Mouse (Mus musculus) hematopoietic stem cell, adult 5-6 weeks (primary cell): ENCODE results near the gene Fbxl13. TPM values are rescaled to one million over a fixed set of nuclear protein-coding genes. Genes with fewer than 3 reads are reported as not detected.

ENCODE experiments used
- ATAC-seq, 2 experiments: fragments of 125-278 bp in 1 of 2; replicated peaks in 1 of 2; 2 replicates each; pipeline ENCODE4 v1.8.0; 2016 to 2017; ENCODE audit warnings: inconsistent platforms in 2 of 2, mild to moderate bottlenecking in 2 of 2, moderate number of reproducible peaks in 2 of 2, low read depth in 1 of 2, moderate TSS enrichment in 1 of 2; ENCODE audit not compliant: low FRiP score in 2 of 2, poor library complexity in 2 of 2, severe bottlenecking in 2 of 2, insufficient read depth in 1 of 2, low TSS enrichment in 1 of 2
- total RNA-seq: library from RNA; stranded (forward); fragments of 172-1452, 232-1000 nt; gene quantifications from 2 replicates; pipeline ENCODE4 v1.2.3, GENCODE M21; 2017

Gene Fbxl13
- total RNA-seq, 1 experiment from 2014 or later, result not detected

- no peak for ATAC-seq
Measured at GRCm38 (mm10) chr5:21505159-21505558, 140.3 kb downstream of the Fbxl13 start.

DNA sequence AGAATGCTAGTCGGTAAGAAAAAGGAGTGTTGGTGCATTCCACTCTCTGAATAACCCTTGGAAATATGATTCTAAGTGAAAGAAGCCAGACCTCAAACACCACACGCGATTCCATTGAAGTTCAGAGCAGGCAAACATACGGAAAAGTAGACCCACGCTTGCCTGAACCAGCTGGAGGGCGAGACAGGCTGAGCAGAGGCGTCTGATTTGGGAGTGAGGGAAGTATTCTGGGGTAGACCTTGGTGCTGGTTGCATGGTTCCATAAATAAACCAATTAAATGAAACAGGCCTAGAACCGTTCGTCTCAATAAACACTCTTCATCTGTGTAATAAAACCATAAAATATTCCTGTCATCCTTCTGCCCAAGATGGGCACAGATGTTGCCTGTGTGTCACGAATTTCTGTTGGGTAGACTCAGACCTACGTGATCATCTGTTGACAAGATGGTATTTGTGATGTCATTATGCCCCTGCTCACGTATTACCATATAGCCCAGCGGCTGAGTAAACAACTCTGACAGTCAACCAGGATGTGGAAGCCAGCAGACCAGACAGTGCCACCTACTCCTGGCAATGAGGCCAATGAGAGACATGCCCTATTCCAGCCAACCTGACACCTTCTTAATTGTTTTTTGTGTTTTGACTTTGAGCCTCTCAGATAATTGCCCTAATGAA is 142.4 kb downstream of the Fbxl13 start:
- no peak for ATAC-seq

- ATAC-seq, result no peak
Measured at GRCm38 (mm10) chr5:21500941-21501340, 144.5 kb downstream of the Fbxl13 start.

- no peak for ATAC-seq
Measured at GRCm38 (mm10) chr5:21500133-21500532, 145.3 kb downstream of the Fbxl13 start.

DNA sequence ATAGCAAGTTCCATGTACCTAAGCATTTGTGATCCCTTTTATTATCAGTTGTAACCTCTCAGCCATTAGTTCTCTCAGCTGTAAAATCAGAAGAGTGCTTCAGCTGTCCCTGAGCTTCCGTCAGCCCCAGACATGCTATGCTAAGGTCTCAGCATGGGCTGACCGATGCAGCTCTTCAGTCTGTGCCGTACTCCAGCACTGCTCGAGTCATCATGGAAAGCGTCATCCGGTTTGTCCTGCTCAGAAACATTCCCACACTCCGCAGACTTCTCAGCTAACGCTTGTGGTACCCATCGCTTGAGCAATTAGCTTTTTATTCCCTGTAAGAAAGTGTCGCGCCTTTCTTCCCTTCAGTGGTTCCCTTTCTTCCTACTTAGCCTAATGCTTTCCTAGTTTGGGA is 146.5 kb downstream of the Fbxl13 start:
- ATAC-seq, result no peak

DNA sequence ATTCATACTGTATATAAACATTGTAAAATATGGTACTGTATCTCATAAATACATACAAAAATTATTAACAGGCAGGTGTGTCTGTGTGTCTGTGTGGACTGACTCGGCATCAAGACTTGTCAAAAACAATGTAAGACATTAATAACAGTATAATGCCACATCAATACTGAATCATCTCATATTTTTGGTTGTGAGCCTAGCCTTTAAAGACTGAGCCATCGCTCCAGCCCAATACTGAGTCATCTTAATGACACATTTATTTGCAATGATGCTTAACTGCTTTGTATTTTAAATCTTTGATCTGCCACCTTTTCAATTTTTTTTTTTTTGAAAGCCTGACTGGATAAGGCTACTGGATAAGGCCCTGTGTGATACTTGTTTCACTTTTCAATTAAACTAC is 146.9 kb downstream of the Fbxl13 start:
- no peak for ATAC-seq

DNA sequence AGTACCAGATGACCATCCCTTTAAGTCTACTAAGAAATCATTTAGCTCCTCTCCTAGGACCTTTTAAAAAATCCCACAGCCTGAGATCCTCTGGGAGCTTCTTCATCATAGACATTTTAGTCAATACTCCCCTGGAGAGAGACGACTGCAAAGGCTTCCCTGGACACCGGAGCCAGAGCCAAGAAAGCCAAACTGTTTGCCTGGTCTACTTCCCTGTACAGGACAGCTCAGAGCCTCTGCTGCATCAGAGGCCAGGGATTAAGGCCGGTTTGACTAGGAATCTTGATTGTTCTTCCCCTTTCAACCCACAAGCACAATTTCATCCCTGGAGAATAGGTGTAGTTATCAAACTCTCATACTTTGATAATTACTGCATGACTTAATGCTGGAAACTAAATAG is 148.6 kb downstream of the Fbxl13 start:
- no peak for ATAC-seq

- no peak for ATAC-seq
Measured at GRCm38 (mm10) chr5:21496321-21496720, 149.1 kb downstream of the Fbxl13 start.

DNA sequence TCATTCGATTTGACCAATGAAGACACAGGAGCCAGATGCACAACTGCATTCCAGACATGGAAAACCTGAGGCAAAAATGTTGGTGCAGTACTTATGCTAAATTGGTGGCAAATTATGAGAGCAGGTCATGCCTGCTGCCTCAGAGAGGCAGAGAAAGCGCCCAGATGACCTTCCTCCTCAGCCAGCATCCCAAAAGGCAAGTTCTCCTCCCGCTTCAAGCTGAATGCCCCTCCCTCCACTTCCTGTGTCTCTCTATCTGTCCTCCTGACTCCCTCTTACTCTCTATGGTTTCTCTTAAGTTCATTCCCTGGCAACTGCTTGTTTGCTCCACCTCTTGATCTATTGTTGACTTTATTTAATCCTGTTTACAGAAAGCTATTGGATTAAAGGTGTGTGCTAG is 150.7 kb downstream of the Fbxl13 start:
- ATAC-seq, result no peak

GRCm38 (mm10) chr5:21493294-21493999 is 152.0 kb downstream of the Fbxl13 start:
- no peak for ATAC-seq

DNA sequence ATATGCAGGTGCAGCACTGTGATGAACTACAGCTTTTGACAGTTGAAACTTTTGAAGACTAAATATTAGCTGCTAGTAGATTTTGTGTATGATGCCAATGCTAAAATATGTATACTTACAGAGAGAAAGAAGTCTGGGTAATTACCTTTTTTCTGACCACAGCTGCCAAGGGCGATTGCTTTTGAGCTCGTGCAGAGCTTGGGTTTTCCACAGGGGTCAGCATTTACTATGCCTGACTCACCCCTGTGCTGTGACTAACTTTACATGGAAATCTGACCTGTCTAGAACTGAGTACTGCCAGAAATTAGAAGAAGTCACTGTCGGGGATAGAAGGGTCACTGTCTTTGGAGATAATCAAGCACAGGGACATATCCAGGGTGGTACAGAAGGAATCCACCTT is 153.2 kb downstream of the Fbxl13 start:
- ATAC-seq, result no peak

GRCm38 (mm10) chr5:21491469-21491868 is 154.0 kb downstream of the Fbxl13 start:
- no peak for ATAC-seq

GRCm38 (mm10) chr5:21489135-21489534 is 156.3 kb downstream of the Fbxl13 start:
- no peak for ATAC-seq

DNA sequence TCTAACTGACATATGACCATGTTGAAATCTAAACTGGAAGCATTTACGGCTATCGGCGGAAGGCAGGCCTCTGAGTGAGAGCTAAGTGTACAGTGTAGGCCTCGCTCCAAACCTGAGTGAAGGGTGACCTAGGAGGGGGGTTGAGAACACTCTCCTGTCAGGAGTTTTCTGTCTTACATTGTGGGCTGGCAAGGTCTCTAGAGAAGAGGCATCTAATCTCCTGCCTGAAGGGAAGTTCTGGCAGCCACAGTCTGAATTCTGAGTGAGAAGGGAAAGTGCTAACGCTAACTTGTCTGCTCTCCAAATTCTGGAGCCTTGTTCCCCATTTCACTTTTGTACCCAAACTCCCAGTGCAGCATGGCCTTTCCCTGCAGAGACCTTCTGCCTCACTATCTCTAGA is 156.9 kb downstream of the Fbxl13 start:
- no peak for ATAC-seq

DNA sequence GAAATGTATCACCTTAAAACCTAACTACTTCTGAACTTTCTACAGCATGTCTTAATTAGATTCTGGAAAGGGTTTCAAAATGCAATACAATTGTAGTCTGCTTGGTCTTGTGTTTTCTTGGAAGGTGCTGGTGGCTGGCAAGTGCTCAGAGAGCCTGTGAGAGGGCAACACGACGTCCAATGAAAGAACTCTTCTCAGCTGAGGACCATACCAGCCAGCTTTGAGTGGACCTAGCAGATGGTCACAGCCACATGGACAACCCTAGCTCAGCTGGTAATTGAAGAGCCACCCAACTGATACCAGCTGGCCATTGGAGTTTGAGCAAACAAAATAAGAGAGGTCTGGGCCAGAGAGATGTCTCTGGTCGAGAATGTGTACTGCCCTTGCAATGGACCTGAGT is 157.7 kb downstream of the Fbxl13 start:
- ATAC-seq, result no peak

GRCm38 (mm10) chr5:21487306-21487705 is 158.1 kb downstream of the Fbxl13 start:
- ATAC-seq, result no peak

DNA sequence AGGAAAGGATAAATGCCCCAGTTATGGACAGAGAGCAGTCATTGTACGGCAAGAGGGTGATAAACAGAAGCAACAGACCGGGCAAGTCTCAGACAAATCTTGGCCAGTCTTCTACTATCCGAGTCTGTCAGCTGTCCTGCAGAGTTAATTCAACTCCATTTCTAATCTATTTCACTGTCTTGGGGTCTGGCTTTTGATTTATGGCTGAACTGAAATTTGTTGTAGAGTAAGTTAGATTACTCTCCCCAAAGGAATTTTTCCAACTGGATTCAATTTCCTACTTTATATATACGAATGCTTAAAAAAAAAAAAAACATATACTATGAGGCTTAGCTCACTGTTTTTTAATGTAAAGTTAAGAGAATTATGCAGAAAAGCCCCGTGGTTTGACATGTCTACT is 158.6 kb downstream of the Fbxl13 start:
- ATAC-seq, result no peak

DNA sequence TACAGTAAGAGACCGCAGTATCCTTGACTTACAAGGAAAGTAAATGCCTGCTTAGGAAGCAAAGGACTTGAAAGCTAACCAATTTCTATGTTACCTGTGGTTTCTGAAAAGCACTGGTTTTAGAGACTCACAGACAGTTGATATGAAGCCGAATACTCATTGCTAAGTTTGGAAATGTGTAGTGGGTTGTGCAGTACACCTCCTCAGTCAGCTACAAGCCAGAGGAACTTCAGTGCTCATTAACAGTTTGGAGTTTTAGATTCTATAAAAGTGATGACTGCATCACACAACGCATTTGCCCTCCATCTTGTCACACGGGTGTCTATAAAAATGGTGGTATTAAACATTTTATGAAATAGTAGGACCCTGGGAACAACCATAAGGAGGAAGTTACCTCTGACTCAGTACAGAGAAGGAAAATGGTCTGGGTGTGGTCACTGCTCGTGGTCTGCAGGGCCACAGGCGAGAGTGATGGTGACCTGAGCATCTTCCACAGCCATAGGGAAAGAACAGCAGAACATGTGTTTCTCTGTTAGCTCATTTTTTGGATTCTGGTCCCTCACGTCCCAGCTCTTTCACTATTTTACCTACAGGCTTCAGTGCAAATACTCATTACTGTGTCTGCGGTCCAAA is 160.1 kb downstream of the Fbxl13 start:
- ATAC-seq, result no peak

GRCm38 (mm10) chr5:21483275-21483674 is 162.2 kb downstream of the Fbxl13 start:
- no peak for ATAC-seq
